Mouse (Mus musculus) lung, postnatal 0 days (tissue): ENCODE results near the gene Ttc26.

ENCODE experiments used
- CTCF ChIP-seq: IDR thresholded peaks from 2 replicates; pipeline ENCODE4 v1.5.1; 2016; ENCODE audit warnings: antibody characterized with exemption, mild to moderate bottlenecking
- EP300 ChIP-seq: IDR thresholded peaks from 2 replicates; pipeline ENCODE4 v1.6.1; 2016; ENCODE audit warnings: antibody characterized with exemption, mild to moderate bottlenecking, control low read depth

GRCm38 (mm10) chr6:38458075-38458474, 76.8 kb downstream of the Ttc26 start:
- TF ChIP-seq CTCF (no peak), EP300 (no peak)
